Mouse (Mus musculus): ENCODE data around the gene Ppp2r3c.
"Not testable (repeated sequence)": the region's sequence is repeated elsewhere in the genome, so short reads cannot be mapped to it uniquely, and the experiment has no call there.

DNA sequence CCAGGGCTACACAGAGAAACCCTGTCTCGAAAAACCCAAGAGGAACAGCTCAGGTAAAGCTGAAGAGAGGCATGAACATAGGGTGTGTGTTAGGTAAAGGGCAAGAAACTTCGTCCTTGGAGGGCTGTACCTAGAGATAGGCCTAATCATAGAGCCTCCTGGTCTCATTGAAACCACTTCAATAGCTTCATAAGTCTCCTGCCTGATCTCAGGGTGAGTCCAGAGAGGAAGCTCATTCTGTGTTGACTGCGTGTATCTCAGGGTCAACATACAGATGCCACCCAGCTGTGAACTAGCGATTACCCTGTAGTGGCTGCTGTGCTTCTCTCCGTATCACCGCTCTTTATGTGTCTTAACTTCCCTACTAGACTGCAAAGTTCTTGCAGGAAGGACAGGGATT, 25.2 kb downstream of the Ppp2r3c start:
- not testable (repeated sequence) for TF ChIP-seq EP300, CTCF (IDR thresholded peaks at IDR 0.05; ENCODE audit: low read depth)
